Mouse (Mus musculus) brain, embryonic 18.5 days (tissue): Measurements from ENCODE around the gene Inip.

Source experiments
- DNase-seq: peaks from one replicate; pipeline ENCODE4 v3.0.0-alpha.2; 2012; ENCODE audit warnings: low read depth, low spot score

The Inip gene

GRCm38 (mm10) chr4:59772171-59772879 is 29.1 kb downstream of the Inip start:
- DNase-seq = no peak

- no peak for DNase-seq
Measured at GRCm38 (mm10) chr4:59767717-59768116, 33.7 kb downstream of the Inip start.

GRCm38 (mm10) chr4:59765385-59766005 is 35.9 kb downstream of the Inip start:
- no peak for DNase-seq

GRCm38 (mm10) chr4:59764950-59765349 is 36.4 kb downstream of the Inip start:
- no peak for DNase-seq

- no peak for DNase-seq
Measured at GRCm38 (mm10) chr4:59761365-59761729, 40.0 kb downstream of the Inip start.

GRCm38 (mm10) chr4:59760636-59761364 is 40.6 kb downstream of the Inip start:
- DNase-seq = no peak

GRCm38 (mm10) chr4:59760016-59760415 is 41.4 kb downstream of the Inip start:
- DNase-seq = no peak

GRCm38 (mm10) chr4:59757452-59758435 is 43.6 kb downstream of the Inip start:
- DNase-seq = no peak

- peak; percentile 51 for DNase-seq
Measured at GRCm38 (mm10) chr4:59756332-59757082, 44.9 kb downstream of the Inip start.

GRCm38 (mm10) chr4:59753491-59754140 is 47.8 kb downstream of the Inip start:
- DNase-seq = no peak

GRCm38 (mm10) chr4:59739882-59740281 is 61.5 kb downstream of the Inip start:
- DNase-seq = no peak

- no peak for DNase-seq
Measured at GRCm38 (mm10) chr4:59739321-59739720, 62.1 kb downstream of the Inip start.

GRCm38 (mm10) chr4:59731544-59731943 is 69.8 kb downstream of the Inip start:
- no peak for DNase-seq

GRCm38 (mm10) chr4:59728839-59729238 is 72.5 kb downstream of the Inip start:
- DNase-seq = no peak

GRCm38 (mm10) chr4:59727878-59728261 is 73.5 kb downstream of the Inip start:
- DNase-seq = no peak

GRCm38 (mm10) chr4:59727187-59727877 is 74.1 kb downstream of the Inip start:
- DNase-seq = no peak

- no peak for DNase-seq
Measured at GRCm38 (mm10) chr4:59726501-59726900, 74.9 kb downstream of the Inip start.

- DNase-seq = no peak
Measured at GRCm38 (mm10) chr4:59725579-59725978, 75.8 kb downstream of the Inip start.

- DNase-seq = no peak
Measured at GRCm38 (mm10) chr4:59721811-59722210, 79.6 kb downstream of the Inip start.
